Mouse (Mus musculus): ENCODE results near the gene Pknox1.
"Not testable (repeated sequence)": the region's sequence is repeated elsewhere in the genome, so short reads cannot be mapped to it uniquely, and the experiment has no call there.

Gene Pknox1

DNA sequence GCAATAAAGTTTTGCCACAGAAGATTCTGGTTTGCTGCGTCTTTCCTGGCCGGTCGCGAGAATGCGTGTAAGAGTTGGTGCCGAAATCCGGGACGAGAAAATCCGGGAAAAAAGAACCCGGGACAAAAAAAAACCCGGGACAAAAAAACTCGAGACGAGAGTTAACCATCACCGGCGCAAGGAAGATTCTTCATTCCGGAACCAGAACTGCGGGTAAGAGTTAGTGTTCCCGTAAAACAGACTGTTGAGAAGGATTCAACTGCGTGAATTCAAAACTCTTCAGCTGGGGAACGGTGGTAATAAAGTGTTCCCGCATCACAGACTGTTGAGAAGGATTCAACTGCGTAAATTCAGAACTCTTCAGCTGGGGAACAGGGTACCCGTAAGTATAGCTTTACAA is 11.9 kb upstream of the Pknox1 start:
- DNase-seq (ENCODE audit: low read depth, low spot score): not testable (repeated sequence)

DNA sequence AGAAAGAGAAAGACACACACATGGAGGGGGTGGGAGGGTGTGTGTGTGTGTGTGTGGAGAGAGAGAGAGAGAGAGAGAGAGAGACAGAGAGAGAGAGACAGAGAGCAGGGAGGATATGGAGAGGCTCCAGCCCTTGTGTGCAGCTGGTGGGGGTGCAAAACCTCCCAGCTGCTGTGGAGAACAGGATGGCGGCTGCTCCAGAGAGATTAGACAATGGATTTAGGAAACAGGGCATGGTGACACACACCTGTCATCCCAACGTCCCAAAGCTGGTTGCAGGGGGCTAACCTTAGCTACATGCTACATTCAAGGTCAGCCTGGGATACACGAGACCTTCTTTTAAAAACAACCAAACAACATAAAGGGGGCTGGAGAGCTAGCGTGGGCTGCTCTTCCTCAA is 8.3 kb upstream of the Pknox1 start:
- DNase-seq (ENCODE audit: low read depth, low spot score): no peak

DNA sequence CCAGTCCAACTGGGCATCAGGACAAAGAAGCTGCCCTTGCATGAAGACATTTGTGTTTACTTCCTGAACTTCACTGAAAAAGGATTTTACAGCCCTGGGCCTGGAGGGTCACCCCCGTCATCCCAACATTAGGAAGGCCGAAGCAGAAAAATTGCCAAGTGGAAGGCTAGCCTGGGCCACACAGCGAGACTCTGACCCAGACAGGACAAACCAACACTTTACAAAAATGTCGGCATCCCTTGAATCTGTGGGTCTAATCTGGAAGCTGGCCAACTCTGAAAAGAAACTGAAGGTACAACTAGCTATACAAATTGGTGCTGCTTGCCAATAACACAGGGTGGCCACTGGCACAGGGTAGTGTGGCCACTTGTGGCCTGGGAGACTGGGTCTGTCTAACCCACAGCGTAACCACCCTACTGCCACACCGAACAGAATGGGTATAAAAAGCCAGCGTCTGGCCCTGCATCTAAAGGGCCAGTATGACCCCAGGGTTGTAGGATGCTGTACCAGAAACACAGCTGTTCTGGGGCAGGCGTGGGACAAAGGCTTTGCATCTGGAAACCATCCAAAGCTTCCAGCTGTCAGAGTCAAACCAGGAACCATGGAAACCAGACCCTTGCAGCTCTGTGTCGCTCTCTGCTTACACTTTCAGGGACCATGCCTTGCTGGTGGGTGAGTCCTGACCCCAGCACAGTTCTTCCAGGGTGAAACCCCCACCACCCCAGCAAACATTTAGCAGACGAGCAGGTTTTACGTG is 7.2 kb upstream of the Pknox1 start:
- no peak for DNase-seq (ENCODE audit: low read depth, low spot score)

DNA sequence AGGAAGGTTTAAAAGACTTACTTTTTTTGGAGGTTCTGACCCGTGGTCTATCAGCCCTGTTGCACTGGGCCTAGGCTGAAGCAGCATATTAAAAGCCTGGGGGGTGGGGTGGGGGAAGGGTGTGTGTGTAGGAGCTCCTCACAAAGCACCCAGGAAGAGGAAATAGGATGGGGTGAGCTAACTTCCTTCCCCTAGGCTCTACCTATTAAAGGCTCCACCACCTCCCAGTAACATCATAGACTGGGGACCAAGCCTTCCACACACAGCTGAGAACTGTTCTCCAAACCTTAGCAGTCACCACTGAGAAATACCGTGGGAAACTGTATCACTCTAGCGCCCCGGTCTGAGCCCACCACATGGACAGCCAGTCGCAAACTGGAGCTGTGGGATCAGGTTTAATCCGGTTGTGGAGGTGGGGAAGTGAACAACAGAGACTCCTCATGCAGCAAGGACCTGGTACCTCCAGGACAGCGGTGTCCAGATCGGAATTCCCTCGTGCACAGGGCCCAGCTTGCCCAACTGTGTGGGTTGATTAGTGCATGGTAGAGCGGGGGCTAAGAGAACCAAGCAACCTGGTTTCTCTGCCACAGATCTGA is 6.5 kb upstream of the Pknox1 start:
- DNase-seq (ENCODE audit: low read depth, low spot score): no peak

DNA sequence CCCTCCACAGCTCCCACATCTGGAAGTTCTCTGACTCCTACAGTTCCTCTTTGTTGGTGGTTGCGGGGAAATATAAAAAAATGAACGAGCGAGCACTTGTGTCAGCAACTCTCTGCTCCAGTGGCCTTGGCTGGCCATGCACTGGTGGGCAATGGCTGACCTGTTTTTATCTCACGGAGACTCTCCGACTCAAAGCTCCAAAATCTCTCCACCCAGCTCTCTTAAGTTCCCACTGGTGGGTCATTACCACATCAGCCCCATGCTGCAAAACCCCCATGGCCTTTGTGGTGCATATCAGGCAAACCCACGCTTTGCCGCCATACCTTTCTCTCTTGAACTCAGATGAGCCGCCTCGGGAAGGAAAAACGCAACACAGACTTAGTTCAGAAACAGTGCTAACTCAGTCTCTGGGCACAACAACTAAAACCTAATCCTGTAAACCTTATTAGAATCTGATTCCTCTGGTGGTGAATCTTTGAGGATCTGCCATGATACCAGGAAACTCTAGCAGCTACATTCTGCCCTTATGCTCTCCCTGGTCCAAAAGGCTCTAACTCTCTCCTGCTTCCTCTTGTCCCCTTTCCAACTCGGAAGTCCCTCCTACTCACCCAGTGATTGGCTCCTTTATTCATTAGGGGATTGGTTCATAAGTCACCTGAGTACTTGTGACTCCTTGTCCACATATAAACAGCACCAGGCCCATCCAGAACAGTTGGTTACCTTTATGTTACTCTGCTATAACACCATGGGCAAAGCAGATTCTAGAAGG is 5.3 kb upstream of the Pknox1 start:
- DNase-seq (ENCODE audit: low read depth, low spot score): no peak

DNA sequence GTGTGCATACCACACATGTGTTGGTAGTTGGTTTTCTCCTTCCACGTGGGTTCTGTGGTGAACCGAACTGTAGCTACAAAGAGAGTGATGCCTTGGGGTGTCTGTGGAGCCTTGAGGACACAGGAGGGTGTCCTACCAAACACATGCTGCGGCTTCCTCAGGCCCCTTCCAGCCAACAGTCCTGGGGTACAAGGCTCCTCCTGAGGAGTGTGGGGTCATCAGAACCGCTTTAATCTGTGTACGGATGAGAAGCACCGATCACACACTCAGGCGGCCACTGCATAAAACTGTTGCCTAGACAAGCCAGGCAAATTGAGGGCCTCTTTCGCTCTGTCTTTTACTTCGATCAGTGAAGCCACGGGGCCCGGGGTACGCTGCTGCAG is 911 bp upstream of the Pknox1 start:
- no peak for DNase-seq (ENCODE audit: low read depth, low spot score)

DNA sequence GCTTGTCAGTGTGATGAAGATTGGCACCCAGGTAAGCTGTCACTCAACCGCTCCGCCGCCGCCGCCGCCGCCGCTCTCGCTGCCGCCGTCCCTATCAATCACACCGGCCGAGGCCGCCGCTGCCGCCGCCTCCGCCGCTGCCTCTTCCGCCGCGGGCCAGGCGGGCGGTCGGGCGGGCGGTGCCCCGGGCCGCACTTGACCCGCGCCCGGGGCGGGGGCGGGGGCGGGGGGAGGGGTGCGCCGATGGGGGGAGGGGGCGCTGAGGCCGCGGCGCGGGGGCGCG is 265 bp downstream of the Pknox1 start:
- DNase-seq (ENCODE audit: low read depth, low spot score): no peak

DNA sequence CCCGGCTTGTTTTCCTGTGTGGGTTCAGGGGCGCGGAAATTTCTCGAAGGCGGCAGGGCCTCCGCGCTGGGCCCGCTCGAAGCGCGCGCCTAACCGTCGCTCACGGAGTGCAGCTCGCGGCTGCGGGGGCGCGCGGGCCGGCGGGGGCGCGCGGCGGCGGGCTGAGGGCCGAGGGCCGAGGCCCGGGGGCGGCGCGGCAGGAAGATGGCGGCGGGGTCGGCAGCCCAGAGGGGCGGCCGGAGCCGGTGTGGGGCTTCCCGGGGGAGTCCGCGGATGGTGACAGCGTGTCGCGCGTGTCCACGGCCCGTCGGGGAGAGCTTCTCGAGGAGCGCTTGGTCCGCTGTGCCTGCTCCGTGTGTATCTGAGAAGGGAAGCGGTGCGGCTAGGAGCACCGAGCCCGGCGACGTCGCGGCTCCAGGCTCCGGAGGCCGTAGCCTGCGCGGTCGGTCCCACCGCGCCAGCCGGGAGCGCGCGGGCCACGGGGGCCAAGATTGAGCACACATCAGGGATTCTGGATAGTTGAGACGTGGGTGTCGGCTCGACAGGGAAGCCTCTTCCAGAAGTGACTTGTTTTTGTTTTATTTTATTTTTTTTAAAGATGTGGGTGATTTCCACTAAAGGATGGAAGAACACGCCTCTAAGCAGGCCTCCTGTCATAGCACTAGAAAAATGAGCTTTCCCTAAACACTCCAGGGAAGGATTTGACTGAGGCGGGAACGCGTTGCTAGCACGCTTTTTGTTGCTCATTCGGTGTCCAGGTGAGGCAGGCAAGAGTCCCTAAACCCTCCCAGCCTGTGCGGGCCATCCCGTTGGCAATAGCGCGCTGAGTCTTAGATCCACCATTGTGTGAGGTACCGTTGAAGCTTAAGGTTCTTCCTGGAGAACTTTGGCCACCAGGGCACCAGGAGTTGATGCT is 865 bp downstream of the Pknox1 start:
- DNase-seq (ENCODE audit: low read depth, low spot score): peak; percentile 55

DNA sequence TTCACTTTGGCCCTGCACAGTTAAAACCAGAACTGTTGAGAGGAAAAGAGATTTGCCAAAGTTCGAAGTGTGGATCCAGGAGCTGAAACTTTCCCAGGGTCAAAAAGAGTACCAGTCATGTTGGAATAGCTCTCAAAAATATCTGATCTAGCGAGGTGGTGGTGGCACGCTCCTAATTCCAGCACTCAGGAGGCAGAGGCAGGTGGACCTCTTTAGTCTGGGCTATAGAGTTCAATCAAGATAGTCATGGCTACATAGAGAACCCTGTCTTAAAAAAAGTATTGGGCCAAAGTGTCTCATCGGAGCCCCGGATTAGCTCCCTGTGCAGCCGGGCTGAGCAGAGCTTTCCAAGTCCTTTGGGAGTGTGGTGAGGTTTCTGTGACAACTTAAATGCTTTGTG is 1.7 kb downstream of the Pknox1 start:
- DNase-seq (ENCODE audit: low read depth, low spot score): no peak

DNA sequence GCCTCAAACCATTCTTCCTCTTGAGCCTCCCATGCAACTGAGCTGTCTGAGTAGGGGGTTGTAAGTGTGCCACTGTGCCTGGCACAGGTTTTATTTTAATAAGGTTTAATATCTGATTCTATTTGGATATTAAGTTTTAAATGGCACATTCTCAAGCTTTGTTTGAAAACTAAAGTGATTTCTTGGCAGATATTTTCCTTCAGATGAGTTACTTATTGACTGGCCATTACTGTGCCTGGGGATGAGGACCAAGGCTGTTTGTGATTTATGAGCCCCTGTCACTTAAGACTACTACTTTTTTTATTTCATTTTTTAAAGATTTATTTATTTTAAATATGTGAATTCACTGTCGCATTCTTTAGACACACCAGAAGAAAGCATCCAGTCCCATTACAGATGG is 5.2 kb downstream of the Pknox1 start:
- no peak for DNase-seq (ENCODE audit: low read depth, low spot score)

DNA sequence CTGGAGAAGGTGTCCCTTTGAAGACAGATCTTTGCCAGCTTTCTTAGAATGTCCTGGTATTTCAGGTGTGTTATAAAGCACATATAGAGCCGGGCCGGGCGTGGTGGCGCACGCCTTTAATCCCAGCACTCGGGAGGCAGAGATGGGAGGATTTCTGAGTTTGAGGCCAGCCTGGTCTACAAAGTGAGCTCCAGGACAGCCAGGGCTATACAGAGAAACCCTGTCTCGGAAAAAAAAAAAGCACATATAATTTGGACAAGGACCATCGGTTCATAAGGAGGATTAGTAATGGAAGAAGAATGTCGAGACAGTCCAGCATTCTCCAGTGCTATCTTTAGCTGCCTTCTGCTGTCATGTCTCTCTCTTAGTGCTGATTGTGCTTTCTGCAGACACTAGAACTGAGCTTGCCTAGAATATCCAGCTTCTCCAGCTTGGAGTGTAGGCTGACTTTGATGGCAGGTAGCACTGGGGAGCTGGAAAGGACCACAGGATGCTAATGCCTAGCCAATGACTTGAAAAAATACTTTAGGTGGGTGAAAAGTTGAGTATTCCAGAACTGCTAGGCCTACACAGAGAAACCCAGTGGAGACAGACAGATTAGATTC is 5.9 kb downstream of the Pknox1 start:
- peak; percentile 86 for DNase-seq (ENCODE audit: low read depth, low spot score)

DNA sequence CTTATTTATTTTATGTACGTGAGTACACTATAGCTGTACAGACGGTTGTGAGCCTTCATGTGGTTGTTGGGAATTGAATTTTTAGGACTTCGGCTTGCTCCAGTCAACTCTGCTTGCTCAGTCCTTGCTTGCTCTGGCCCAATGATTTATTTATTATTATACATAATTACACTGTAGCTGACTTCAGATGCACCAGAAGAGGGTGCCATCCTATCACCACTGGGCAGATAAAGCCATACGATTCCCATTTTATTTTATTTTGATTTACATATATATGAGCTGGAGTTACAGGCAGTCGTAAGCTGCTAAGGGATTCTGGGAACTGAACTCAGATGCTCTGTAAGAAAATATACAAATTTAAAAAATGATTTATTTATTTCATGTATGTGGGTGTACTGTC is 7.2 kb downstream of the Pknox1 start:
- no peak for DNase-seq (ENCODE audit: low read depth, low spot score)

DNA sequence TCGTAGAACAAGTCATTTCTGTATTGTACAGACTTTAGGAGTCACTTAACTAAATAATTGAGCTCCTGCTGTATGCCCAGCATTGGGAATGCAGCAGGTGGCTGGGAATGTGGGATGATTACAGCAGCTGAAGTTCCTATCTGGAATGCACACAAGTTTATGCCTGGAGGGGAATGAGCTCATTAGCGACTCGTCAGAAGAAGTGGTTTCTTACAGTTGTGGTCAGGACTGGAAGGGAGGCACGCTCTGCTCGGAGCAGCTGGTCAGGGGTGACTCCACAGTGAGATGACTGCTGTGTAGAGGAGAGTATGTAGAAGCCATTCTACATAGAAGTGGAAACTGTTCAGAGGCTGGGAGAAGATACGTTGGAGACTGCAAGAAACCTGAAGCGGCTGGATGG is 10.1 kb downstream of the Pknox1 start:
- DNase-seq (ENCODE audit: low read depth, low spot score): peak; percentile 67

DNA sequence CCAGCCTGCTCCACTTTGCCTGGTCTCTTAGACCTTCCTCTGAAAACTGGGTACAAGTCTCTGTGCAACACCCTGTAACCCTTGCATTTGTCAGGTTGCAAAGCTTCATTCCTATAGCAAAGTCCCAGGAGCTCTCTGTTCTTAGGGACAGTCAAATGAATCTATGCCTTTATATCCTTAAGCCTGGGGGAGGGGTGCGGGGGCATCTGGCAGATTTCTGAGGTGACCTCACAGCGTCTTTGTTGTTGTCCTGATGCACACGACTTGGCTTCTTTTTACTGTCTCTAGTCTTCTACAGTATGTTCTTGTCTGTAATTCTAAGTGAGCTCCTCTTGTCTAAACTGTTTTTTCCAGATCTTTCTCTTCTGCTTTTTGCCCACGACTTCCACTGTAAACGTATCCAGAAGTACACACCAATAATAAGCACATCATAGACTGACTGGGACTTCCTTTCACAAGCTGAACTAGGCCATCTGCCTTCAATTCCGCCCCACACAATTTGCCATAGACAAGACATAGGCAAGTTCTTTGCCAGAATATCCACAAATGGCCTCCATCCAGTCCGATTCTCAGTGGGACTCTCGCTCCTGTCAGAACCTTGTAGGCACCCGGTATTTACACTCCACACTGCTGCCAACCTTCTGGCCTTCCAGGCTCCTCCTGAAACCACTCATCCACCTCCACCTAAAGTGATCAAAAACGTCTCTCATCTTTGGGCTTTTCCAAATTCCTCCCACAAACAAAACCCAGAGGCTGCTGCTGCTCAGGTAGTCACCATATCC is 12.1 kb downstream of the Pknox1 start:
- DNase-seq (ENCODE audit: low read depth, low spot score): no peak

DNA sequence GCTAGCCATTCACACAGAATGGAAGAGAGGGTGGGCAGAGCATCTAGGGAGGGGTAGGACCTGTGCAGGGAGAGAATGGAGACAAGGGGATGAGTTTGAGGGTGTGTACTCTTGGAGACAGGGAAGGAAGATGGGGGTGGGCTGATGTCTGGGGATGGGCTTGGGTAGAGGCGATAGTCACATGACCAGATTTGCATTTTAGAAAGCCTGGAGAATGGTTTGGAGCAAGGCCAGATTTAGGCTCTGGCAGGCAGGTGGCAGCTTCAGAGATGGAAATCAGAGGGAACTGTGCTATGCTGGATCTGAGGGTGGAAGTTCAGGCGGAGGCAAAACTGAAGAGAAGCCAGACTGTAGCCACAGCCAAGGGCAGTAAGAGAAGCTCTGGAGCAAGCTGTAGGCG is 15.8 kb downstream of the Pknox1 start:
- DNase-seq (ENCODE audit: low read depth, low spot score): no peak

DNA sequence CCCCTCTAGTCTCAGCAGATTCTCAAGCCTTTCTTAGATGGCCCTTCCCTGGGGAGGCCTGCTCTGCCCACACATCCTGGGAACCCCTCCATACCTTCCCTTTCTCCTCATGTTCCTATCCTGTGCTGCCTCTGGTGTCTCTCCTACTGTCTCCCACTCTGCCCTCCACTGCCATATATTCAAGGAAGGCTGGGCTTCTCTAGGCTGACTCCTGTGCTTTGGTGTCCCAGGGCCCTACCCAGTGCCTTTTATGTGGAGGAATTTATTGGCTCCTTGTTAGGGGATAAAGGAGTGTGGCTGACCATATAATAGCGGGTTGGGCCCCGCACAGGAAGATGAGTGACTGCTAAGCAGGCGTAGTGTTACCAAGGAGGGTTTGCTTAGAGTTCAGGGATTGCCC is 18.7 kb downstream of the Pknox1 start:
- DNase-seq (ENCODE audit: low read depth, low spot score): no peak

DNA sequence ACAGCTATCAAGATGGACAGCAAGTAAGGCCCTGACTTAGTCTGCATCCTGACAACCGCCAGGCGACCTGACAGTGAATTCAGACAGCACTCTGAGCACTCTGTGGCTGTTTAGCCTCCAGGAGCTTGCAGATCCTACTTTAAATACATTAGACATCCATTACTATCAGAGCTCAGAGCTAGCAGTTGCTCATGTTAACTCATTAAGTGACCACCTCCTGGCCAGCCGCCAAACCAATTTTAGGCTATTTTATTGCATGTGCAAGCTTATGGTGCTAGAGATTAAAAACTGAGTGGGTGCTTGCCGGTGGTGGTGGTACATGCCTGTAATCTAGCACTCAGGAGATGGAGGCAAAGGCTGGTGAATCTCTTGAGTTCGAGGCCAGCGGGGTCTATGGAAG is 19.2 kb downstream of the Pknox1 start:
- no peak for DNase-seq (ENCODE audit: low read depth, low spot score)

DNA sequence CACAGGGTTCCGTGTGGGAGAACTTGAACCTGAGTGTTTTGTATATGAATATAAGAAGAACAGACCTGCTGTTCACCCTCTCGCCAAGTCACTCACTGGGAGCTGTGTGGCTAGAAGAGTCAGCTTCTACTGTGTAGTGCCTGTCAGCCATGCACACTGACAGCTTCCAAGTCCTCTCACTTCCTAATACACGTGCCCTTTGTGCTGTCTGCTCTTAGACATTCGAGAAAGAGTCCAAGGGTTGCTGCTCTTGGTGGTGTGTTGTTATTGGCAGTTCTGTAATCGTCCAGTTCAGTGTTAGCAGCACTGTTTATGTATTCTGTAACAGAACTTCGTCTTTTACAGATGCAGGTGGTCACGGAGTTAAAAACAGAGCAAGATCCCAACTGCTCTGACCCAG is 23.6 kb downstream of the Pknox1 start:
- DNase-seq (ENCODE audit: low read depth, low spot score): no peak

DNA sequence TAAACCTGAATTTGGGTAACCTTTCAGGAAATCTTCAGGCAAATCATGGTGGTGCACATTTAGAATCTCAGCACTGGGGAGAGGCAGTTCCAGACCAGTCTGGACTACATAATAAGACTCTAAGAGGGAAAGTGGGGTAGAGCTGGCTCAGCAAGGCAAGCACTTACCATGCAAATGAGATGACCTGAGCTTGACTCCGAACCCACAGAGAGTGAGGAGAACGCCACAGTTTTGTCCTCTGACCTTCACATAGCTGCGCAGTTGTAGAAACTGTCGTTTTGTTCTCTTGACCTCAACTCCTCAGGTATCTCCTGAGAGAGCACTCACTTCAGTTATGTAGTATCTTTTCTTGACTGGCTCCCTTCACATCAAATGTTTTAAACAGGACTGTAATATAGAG is 24.2 kb downstream of the Pknox1 start:
- DNase-seq (ENCODE audit: low read depth, low spot score): no peak

DNA sequence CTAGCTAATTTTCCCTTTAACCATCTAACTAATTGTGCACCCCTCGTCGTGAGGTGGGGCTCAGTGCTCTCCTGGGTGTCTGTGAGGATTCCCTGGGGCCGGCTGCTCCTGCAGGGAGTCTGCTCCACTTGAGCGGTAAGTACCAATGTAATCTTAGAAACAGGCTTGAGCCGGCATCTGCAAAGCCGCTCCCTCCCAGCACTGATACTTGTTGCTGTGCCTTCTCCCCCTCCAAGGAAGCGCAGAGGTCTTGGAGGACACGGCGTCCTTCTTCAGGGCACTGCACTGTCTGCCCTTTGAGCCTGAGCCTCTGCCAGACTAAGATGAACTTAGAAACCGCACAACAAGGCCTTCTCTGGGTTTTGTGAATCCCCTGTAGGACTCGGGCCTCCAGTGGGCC is 26.3 kb downstream of the Pknox1 start:
- no peak for DNase-seq (ENCODE audit: low read depth, low spot score)

DNA sequence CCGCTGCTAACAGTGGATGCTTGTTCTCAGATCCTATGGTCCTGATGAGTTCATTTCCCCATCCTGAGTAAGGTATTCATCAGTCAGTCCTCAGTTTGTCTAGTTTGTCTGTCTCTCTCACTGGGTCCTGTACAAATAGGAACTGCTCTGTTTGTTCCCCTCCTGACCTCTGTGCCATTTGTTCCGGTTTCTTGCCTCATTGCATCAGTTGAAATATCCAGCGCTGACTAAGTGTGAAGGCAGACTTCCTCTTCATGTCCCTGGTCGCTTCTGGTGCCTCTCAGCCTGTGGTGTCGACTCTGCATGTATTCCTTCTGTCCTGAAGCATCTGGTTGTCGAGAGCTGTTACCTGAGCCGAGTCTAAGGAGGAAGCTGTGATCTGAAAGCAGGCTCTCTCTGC is 30.1 kb downstream of the Pknox1 start:
- DNase-seq (ENCODE audit: low read depth, low spot score): no peak

Data from 3T3-L1 (cell line).